In the genomic region with DNA sequence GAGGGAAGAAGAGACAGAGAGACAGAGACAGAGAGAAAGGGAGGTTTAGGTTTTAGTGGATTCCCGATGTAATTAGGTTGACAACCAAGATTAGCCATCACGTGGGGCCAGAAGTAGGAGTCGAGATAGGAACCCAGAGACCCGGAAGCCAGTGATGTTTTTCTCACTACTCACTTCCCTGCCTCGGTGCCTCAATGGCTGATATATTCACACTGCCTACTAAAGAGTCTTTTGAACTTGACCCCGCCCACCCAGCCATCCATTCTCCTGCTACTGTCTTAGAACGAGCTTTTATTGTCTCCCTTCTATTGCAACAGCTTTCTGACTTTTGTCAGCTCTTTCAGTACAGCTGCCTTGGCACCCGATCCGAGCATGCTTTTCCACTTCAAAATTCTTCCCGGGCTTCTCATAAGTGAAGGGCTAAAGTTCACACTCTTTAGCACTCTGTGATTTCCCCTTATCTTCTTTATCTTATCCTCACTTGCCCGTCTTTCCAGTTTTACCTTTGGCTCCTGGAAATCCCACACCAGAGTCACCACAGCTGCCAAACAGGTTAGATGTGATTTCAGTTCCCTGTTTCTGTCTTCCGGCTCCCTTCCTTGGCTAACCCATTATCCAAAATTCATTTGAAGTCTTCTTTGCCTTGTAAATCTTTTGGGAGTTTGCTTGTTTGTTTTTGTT, we compare ENCODE assay signal across 8 mouse cellular contexts. TPM values are rescaled to one million over a fixed set of nuclear protein-coding genes. Genes with fewer than 3 reads are reported as not detected.
DNase-seq lines count a peak whose midpoint lies in the region; ATAC-seq lines count a peak whose summit lies in the region.

No protein-coding gene starts in this region.

- H3K9ac ChIP-seq in kidney, embryonic 15.5 days, result no peak overlapping the region
- no peak overlapping the region for H3K9ac ChIP-seq in kidney, embryonic 16.5 days (replicated peaks; ENCODE audit: low read length)
- peak overlapping the region; percentile 37; the same call in 1 of the 2 replicates for H3K9ac ChIP-seq in liver, embryonic 15.5 days

- no peaks in the 10 kb centered on the region for H3K27me3 ChIP-seq in kidney, embryonic 15.5 days
- no peaks in the 10 kb centered on the region for H3K27me3 ChIP-seq in kidney, embryonic 16.5 days (ENCODE audit: insufficient read depth, low read length)
- H3K27me3 ChIP-seq in liver, embryonic 15.5 days, result no peaks in the 10 kb centered on the region

- peaks cover 19% of the 10 kb centered on the region for H3K4me1 ChIP-seq in kidney, embryonic 15.5 days
- peaks cover 8% of the 10 kb centered on the region for H3K4me1 ChIP-seq in kidney, embryonic 16.5 days (ENCODE audit: insufficient read depth, low read length)
- H3K4me1 ChIP-seq in liver, embryonic 15.5 days (replicated peaks), result peaks cover 25% of the 10 kb centered on the region

- intact Hi-C loops in left cerebral cortex, postnatal 4 days (cut with DNase I), result no loop called here

- no peak for ATAC-seq in kidney, embryonic 15.5 days (replicated peaks; ENCODE audit: low FRiP score)
- ATAC-seq in kidney, embryonic 16.5 days (ENCODE audit: low FRiP score, low TSS enrichment), result no peak
- peak; percentile 61 for ATAC-seq in liver, embryonic 15.5 days (ENCODE audit: insufficient read depth)

- no peak overlapping the region for H3K27ac ChIP-seq in kidney, embryonic 15.5 days
- no peak overlapping the region for H3K27ac ChIP-seq in kidney, embryonic 16.5 days (ENCODE audit: low read length)
- H3K27ac ChIP-seq in liver, embryonic 15.5 days (replicated peaks), result peak overlapping the region; percentile 5; the same call in 1 of the 2 replicates

- H3K9me3 ChIP-seq in kidney, embryonic 15.5 days (replicated peaks), result no peaks in the 10 kb centered on the region
- H3K9me3 ChIP-seq in kidney, embryonic 16.5 days (ENCODE audit: low read length), result no peaks in the 10 kb centered on the region
- H3K9me3 ChIP-seq in liver, embryonic 15.5 days (replicated peaks), result no peaks in the 10 kb centered on the region

- DNase-seq in fat pad, adult 2 months (ENCODE audit: extremely low read depth, low read depth, low spot score), result peak; percentile 63
- DNase-seq in thymus, adult 18-20 months, result peak; percentile 22 to 58
- no peak for DNase-seq in left cerebral cortex, postnatal 4 days
- DNase-seq in right cerebral cortex, postnatal 10 days (ENCODE audit: low spot score in 2 of 2), result no peak
- no peak for DNase-seq in left cerebral cortex, adult 18-20 months (ENCODE audit: low spot score in 2 of 2)

- 29% methylated on average over 12 of the region's 12 CpGs for WGBS in kidney, embryonic 15.5 days
- 24% methylated on average over 12 of the region's 12 CpGs for WGBS in kidney, embryonic 16.5 days
- 26% methylated on average over 12 of the region's 12 CpGs for whole genome bisulfite sequencing in liver, embryonic 15.5 days (ENCODE audit: insufficient replicate concordance)

- no peaks in the 10 kb centered on the region for H3K36me3 ChIP-seq in kidney, embryonic 15.5 days
- no peaks in the 10 kb centered on the region for H3K36me3 ChIP-seq in kidney, embryonic 16.5 days (ENCODE audit: insufficient read depth, low read length)
- no peaks in the 10 kb centered on the region for H3K36me3 ChIP-seq in liver, embryonic 15.5 days (replicated peaks)

- H3K4me3 ChIP-seq in kidney, embryonic 15.5 days (replicated peaks), result no peak overlapping the region
- H3K4me3 ChIP-seq in kidney, embryonic 16.5 days (ENCODE audit: low read length), result no peak overlapping the region
- peak overlapping the region; percentile 21 for H3K4me3 ChIP-seq in liver, embryonic 15.5 days (replicated peaks)

- 0 out of 2 replicates have a peak overlapping the region, but pooled peaks have one; percentile 12 for H3K4me2 ChIP-seq in kidney, embryonic 15.5 days
- no peak overlapping the region; the same call in 1 of the 2 replicates for H3K4me2 ChIP-seq in kidney, embryonic 16.5 days (replicated peaks; ENCODE audit: low read depth, low read length)
- H3K4me2 ChIP-seq in liver, embryonic 15.5 days, result peak overlapping the region; percentile 60

RNA-seq across cellular contexts. Expression of a gene that starts 13.1 kb away (rescaled TPM):
- 27.0 and 29.5 TPM in 2 replicates for polyA plus RNA-seq in kidney, embryonic 15.5 days (2015; fragmentation: Nextera tagmentation; extraction: Ambion mirVana)
- polyA plus RNA-seq in kidney, embryonic 16.5 days (2015; fragmentation: Nextera tagmentation; extraction: Ambion mirVana), result 25.0 and 28.6 TPM in 2 replicates
- 29.0 and 30.1 TPM in 2 replicates for polyA plus RNA-seq in liver, embryonic 15.5 days (2015; fragmentation: Nextera tagmentation; extraction: Ambion mirVana)
- 10 to 100 TPM; 82.5 to 85.0 TPM for total RNA-seq in left cerebral cortex, postnatal 4 days (2021)
- 10 to 100 TPM; 79.4 to 85.9 TPM for total RNA-seq in left cerebral cortex, adult 18-20 months (2021)

Comparison
In these comparisons a context has a peak if more than half of its experiments do, and no peak if none do; other contexts are left out.
1. DNase-seq: peak in fat pad, adult 2 months (single experiment) and thymus, adult 18-20 months (2 of 2); none in left cerebral cortex, postnatal 4 days (single experiment), right cerebral cortex, postnatal 10 days (0 of 2) and left cerebral cortex, adult 18-20 months (0 of 2).